Mouse (Mus musculus) liver, postnatal 0 days (tissue): ENCODE results near the gene Kcnk16.

Experiments used
- CTCF ChIP-seq: sonication (generic); IDR thresholded peaks from 2 replicates; pipeline ENCODE4 v1.5.1; 2016; ENCODE audit warnings: antibody characterized with exemption, low read depth
- EP300 ChIP-seq: IDR thresholded peaks from 2 replicates; pipeline ENCODE4 v1.6.1; 2016; ENCODE audit warnings: antibody characterized with exemption, low read depth, mild to moderate bottlenecking

DNA sequence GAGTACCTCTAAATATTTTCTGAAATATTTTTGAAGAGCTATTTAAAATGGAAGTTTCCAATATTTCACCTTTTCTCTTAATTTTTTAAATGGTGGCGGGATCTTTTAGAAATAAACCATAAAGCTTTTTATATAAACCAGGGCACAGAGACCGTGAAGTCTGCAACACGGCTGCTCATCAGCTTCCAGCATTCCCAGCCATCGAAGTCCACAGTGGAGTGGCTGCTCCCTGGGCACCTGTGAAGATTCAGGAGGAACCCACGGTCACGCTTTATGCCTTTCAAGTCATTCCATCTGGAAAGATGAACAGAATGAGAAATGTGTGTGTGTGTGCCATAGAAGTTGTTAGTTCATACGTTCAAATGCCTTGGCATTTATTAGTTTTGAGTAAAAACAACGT, 25.9 kb upstream of the Kcnk16 start:
- no peak for TF ChIP-seq CTCF
- no peak for TF ChIP-seq EP300
